Mouse (Mus musculus): ENCODE measurements at regions not wholly inside any gene's neighbourhood (a gene's known extent, or its start where the extent isn't known, plus 50 kb on each side); places are given as distances from the start of the nearest gene placed in this dataset.

DNA sequence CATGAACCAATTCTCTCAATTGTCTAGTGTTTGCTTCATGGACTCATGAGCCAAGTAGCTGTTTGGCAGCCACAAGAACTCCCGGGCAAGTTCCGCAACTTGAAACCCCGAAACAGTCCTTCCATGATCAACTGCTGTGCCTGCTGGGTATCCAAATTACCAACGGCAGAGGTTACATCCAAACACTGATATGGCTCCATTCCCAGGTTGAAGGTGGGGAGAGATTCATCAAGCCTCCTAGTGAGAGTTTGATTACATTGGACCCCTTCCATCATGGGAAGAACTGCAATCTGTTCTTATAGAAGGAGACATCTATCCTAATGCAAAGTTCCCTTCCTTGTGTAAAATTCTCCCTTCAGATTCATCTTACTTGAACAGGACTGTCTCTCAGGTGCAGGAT, 486.8 kb upstream of the Arpp21 start:
- TF ChIP-seq CTCF (conservative IDR thresholded peaks at IDR 0.05; ENCODE audit: insufficient read depth, insufficient read length, low read depth, low read length) (no peak), POLR2A (IDR thresholded peaks at IDR 0.05; ENCODE audit: low read depth, low read length) (no peak)
